Mouse (Mus musculus) stomach, embryonic 15.5 days (tissue): ENCODE data around the gene Espl1. TPM values are rescaled to one million over a fixed set of nuclear protein-coding genes. Genes with fewer than 3 reads are reported as not detected.

Source experiments
- ATAC-seq: fragments of 200-750 bp; cut with Nextera tagmentation; 2 replicates; pipeline ENCODE4 v1.8.0; 2017; ENCODE audit warnings: low read depth, moderate number of reproducible peaks, moderate TSS enrichment; ENCODE audit not compliant: insufficient read depth, low FRiP score
- H3K27ac ChIP-seq: fragments of 300-500 bp; sonication (generic); 2 replicates; pipeline ENCODE4 v1.5.1; 2015; ENCODE audit warnings: mild to moderate bottlenecking, inconsistent platforms
- H3K27me3 ChIP-seq: fragments of 300-500 bp; sonication (generic); replicated peaks from 2 replicates; pipeline ENCODE4 v1.6.1; 2015; ENCODE audit warnings: inconsistent platforms
- H3K36me3 ChIP-seq: fragments of 300-500 bp; sonication (generic); 2 replicates; pipeline ENCODE4 v1.6.1; 2015; ENCODE audit warnings: inconsistent platforms
- H3K4me1 ChIP-seq: fragments of 300-500 bp; sonication (generic); 2 replicates; pipeline ENCODE4 v1.6.1; 2015; ENCODE audit warnings: inconsistent platforms
- H3K4me2 ChIP-seq: fragments of 300-500 bp; sonication (generic); 2 replicates; pipeline ENCODE4 v1.6.1; 2015; ENCODE audit warnings: mild to moderate bottlenecking, inconsistent platforms
- H3K4me3 ChIP-seq: fragments of 300-500 bp; sonication (generic); replicated peaks from 2 replicates; pipeline ENCODE4 v1.5.1; 2015; ENCODE audit warnings: inconsistent platforms
- H3K9ac ChIP-seq: fragments of 300-500 bp; sonication (generic); 2 replicates; pipeline ENCODE4 v1.6.1; 2015; ENCODE audit warnings: inconsistent platforms
- H3K9me3 ChIP-seq: fragments of 300-500 bp; sonication (generic); 2 replicates; pipeline ENCODE4 v1.6.1; 2016; ENCODE audit warnings: inconsistent platforms
- WGBS: fragments of 180-500 bp; shearing (Covaris S2); methylation state at CpG from one replicate; pipeline ENCODE4 v1.1.7; 2015; 5-methylcytosine and 5-hydroxymethylcytosine counted together
- polyA plus RNA-seq: library from polyadenylated mRNA; unstranded; fragments of >200 nt; fragmentation: Nextera tagmentation; extraction: Ambion mirVana; gene quantifications from 2 replicates; pipeline ENCODE4 v1.2.1, GENCODE M21; 2015

Gene Espl1
- polyA plus RNA-seq, 1 experiment from 2014 or later: 23.9 TPM

DNA sequence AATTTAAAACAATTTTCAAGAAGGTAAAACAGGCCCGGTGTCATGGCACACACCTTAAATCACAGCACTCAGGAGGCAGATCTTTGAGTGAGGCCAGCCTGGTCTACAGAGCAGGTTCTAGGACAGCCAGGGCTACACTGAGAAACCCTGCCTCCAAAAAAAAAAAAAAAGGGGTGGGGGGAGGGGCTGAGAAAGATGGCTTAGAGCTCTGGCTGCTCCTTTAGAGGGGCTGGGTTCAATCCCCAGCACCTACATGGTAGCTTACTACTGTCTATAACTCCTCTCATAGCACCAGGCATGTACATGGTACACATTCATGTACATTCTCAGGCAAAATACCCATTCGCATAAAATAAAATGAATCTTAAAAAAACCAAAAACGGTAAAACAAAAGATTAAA, 48.4 kb downstream of the Espl1 start:
- 94% methylated on average over 3 of the region's 3 CpGs for WGBS
- Histone ChIP-seq H3K4me3 (no peak overlapping the region), H3K36me3 (peaks cover 32% of the 10 kb centered on the region), H3K4me1 (no peaks in the 10 kb centered on the region), H3K27me3 (no peaks in the 10 kb centered on the region), H3K9ac (no peak overlapping the region), H3K27ac (no peak overlapping the region), H3K9me3 (no peaks in the 10 kb centered on the region), H3K4me2 (no peak overlapping the region)
- ATAC-seq: no peak

DNA sequence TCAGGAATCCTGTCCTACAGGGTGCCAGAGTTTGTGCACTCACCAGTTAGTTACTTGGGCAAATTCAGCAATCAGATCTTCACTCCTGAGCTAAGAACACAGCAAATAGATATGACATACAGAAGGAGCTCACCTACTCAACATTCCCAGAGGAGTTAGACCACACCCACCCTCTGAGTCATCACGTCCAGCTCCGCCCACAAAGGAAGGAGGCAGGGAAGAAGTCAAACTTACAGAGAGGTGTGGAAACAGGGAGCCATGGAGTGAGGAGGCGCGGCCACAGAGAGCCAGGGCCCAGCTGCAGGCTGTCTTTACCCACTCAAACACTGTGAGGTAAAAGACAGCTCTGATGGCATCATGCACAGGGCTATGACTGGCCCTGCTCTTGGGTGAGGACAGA, 50.4 kb downstream of the Espl1 start:
- Histone ChIP-seq H3K27ac (no peak overlapping the region), H3K27me3 (no peaks in the 10 kb centered on the region), H3K4me2 (no peak overlapping the region), H3K36me3 (peaks cover 24% of the 10 kb centered on the region), H3K4me3 (no peak overlapping the region), H3K9ac (no peak overlapping the region), H3K4me1 (peaks cover 7% of the 10 kb centered on the region), H3K9me3 (no peaks in the 10 kb centered on the region)
- no peak for ATAC-seq
- 61% methylated on average over 4 of the region's 4 CpGs for WGBS

DNA sequence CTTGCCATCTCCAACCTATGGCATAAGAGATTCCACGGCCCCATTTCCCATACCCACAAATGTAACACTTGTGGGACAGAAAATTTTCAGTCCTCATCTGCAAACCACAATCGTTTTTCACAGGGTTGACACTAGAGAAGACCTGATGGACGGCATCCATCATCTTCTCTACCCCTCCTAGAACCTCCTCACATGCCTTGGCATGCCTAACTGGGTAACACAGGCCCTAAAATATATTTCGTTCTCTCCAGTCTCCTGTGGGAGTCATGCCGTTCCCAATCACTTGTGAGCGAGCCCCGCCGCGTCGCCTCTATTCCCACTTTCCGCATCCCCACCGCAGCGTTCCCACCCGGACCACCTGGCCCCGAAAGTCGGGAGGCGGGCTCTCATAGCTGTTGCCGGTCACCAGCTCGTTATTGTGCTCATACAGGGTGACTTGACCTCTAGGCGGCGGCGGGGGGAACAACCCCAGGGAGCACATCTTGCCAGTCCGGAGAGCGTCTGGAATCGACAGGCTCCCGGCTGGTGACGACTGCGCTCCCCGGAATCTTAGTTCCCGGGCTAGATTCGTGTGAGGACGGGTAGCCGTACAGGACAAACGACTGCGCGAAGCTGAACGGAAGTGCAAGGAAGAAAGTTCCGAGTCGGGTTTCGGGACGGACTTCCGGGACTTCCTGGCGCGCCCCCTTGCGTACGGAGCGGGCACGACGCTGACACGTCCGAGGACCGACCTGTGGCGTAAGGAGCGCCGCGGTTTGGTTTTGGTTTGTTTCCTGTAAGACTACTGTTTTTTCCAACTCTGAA, 54.3 kb downstream of the Espl1 start, which contains the start of gene Aaas:
TSS of gene Aaas (minus strand) at position 634 of the 804 bp plus-strand sequence.
- under 1% methylated on average over 56 of the region's 56 CpGs for WGBS
- peak within 1 kb of the TSS; percentile 80 for H3K4me3 ChIP-seq
- H3K4me2 ChIP-seq: peak within 1 kb of the TSS; percentile 76
- peak; percentile 89 for ATAC-seq
- H3K27me3 ChIP-seq: no peaks in the 10 kb centered on the region
- H3K4me1 ChIP-seq: peaks cover 11% of the 10 kb centered on the region
- H3K9me3 ChIP-seq: no peaks in the 10 kb centered on the region
- H3K9ac ChIP-seq: peak within 1 kb of the TSS; percentile 82
- peaks cover 12% of the 10 kb centered on the region for H3K36me3 ChIP-seq
- peak within 1 kb of the TSS; percentile 77 for H3K27ac ChIP-seq

DNA sequence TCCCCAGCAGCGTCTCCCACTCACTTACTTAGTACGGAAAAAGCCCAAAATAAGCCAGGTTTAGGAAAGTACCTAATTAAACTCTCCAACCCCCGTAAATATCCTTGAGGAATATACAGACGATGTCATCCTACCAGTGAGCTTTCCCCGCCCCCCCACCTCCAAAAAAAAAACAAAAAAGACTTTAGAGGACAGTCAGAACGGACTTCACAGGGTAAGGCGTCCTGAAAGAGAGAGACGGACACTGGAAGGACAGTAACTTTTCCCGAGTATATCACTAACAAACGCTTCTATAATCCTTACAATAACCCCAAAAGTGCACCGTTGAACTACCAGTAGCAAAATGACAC, 54.9 kb downstream of the Espl1 start:
- H3K4me3 ChIP-seq: peak overlapping the region; percentile 80
- ATAC-seq: peak; percentile 16; the same call in 1 of the 2 replicates
- H3K9ac ChIP-seq: no peak overlapping the region
- 7% methylated on average over 11 of the region's 11 CpGs for WGBS
- H3K4me1 ChIP-seq: peaks cover 14% of the 10 kb centered on the region
- peak overlapping the region; percentile 47 for H3K4me2 ChIP-seq
- H3K27ac ChIP-seq: peak overlapping the region; percentile 77; the same call in 1 of the 2 replicates
- H3K27me3 ChIP-seq: no peaks in the 10 kb centered on the region
- no peaks in the 10 kb centered on the region for H3K9me3 ChIP-seq
- H3K36me3 ChIP-seq: peaks cover 8% of the 10 kb centered on the region

GRCm38 (mm10) chr15:102352177-102352576, 56.1 kb downstream of the Espl1 start:
- H3K4me1 ChIP-seq: peaks cover 22% of the 10 kb centered on the region
- no peak overlapping the region for H3K27ac ChIP-seq
- H3K27me3 ChIP-seq: 0 out of 2 replicates have a peak, but pooled peaks cover 10% of the 10 kb centered on the region
- H3K9me3 ChIP-seq: no peaks in the 10 kb centered on the region
- no peak overlapping the region for H3K9ac ChIP-seq
- 52% methylated on average over 2 of the region's 2 CpGs for WGBS
- no peak overlapping the region for H3K4me3 ChIP-seq
- H3K36me3 ChIP-seq: no peaks in the 10 kb centered on the region
- no peak overlapping the region for H3K4me2 ChIP-seq
- no peak for ATAC-seq

DNA sequence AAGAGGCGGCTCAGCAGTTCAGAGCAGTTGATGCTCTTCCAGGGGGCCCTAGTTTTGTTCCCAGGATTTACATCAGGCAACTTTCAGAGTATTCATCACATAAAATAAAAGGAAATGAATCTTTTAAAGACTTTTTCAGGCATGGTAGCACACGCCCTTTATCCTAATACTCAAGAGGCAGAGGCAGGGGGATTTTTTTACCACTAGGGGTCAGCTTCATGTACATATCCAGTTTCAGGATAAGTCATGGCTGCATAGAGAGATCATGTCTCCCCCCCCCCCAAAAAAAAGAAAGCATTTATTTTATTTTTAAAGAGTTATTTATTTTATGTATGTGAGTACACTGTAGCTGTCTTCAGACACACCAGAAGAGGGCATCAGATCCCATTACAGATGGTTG, 57.9 kb downstream of the Espl1 start:
- H3K4me1 ChIP-seq: peaks cover 35% of the 10 kb centered on the region
- no peak for ATAC-seq

DNA sequence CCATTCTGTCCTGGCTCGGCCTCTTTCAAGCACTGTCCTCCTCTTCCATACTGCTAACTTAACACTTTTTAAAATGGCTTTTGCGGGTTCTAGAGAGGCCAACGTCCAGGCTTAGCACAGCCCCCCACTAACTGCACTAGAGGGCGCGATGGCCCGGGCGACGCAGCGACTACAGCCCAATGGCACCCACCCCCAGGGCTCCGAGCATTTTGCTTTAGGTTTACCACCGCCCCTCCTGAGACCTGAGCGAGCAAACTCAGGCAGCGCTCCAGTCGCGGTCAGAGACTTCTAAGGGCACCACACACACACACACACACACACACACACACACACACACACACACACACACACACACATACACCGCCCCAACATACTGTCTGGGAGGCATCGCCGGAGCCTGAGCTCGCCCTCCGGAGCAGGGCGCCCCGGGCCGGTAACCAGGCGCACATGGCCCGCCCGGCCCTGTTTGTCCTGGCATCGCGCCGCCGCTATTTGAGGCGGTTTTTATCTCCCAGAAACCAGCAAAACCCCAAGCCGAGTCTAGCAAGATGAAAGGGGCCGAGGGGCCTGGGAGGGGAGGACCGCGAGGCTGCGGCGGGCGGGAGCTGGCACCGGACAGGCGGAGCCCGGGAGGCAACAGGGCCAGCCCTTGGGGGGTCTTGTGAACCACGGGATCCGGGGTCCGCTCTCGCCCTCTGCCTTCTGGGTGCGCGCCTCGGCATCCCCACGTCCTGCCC, 59.2 kb downstream of the Espl1 start:
- Histone ChIP-seq H3K27ac (peak overlapping the region; percentile 79), H3K27me3 (peaks cover 20% of the 10 kb centered on the region), H3K9me3 (no peaks in the 10 kb centered on the region), H3K4me3 (peak overlapping the region; percentile 50), H3K4me2 (peak overlapping the region; percentile 93), H3K4me1 (peaks cover 31% of the 10 kb centered on the region), H3K36me3 (no peaks in the 10 kb centered on the region), H3K9ac (peak overlapping the region; percentile 65)
- under 1% methylated on average over 49 of the region's 49 CpGs for WGBS
- ATAC-seq: peak; percentile 42; the same call in 1 of the 2 replicates

More for the DNA sequence above, 57.9 kb downstream of the Espl1 start:
- Histone ChIP-seq H3K9me3 (no peaks in the 10 kb centered on the region), H3K36me3 (no peaks in the 10 kb centered on the region), H3K9ac (no peak overlapping the region), H3K27ac (no peak overlapping the region), H3K27me3 (peaks cover 19% of the 10 kb centered on the region), H3K4me2 (no peak overlapping the region), H3K4me3 (no peak overlapping the region)
- 86% methylated on average over 2 of the region's 2 CpGs for WGBS

GRCm38 (mm10) chr15:102355871-102356441, 59.9 kb downstream of the Espl1 start:
- no peaks in the 10 kb centered on the region for H3K36me3 ChIP-seq
- peak overlapping the region; percentile 50 for H3K4me3 ChIP-seq
- ATAC-seq: peak; percentile 51; the same call in 1 of the 2 replicates
- peaks cover 31% of the 10 kb centered on the region for H3K4me1 ChIP-seq
- 8% methylated on average over 38 of the region's 38 CpGs for WGBS
- H3K9ac ChIP-seq: peak overlapping the region; percentile 65
- H3K4me2 ChIP-seq: peak overlapping the region; percentile 93
- peak overlapping the region; percentile 79 for H3K27ac ChIP-seq
- H3K9me3 ChIP-seq: no peaks in the 10 kb centered on the region
- H3K27me3 ChIP-seq: peaks cover 20% of the 10 kb centered on the region

DNA sequence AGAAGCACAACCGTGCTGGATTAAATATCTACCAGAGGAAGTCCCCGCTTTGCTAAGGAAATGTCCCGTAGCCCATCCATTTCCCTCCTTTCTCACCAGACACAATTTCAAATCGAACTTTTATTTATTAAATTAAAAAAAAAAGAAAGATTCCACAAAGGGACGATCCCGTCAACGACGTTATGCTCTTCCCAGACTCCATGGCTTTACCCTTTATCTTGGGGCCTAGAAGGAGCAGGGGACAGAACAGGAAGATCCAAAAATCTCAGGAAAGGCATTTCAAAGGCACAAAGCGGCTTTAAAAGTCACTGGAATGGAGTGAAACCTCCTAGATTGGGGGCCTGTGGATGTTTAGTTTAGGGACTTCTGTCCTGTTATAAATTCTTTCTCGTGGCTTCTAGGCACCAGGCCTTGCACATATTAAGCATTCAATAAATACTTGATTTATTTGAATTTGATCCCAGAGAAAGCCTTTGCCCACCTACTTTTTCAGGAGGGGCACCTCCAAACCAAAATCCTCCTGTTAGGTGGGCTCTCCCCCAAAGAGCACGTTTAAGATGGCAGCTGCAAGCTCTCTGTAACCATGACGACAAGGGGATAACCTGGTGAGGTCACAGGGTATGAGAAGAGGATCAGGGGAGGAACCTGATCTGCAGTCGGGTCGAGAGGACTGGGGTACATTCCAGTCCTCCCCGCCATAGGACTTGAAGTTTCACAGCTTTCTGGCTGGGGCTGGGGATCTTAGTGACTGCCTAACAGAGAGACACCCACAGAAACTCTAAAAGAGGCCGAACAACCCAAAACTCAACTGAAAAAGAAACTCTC, 60.6 kb downstream of the Espl1 start:
- peaks cover 20% of the 10 kb centered on the region for H3K27me3 ChIP-seq
- no peaks in the 10 kb centered on the region for H3K9me3 ChIP-seq
- H3K4me1 ChIP-seq: peaks cover 28% of the 10 kb centered on the region
- peak overlapping the region; percentile 79 for H3K27ac ChIP-seq
- H3K4me2 ChIP-seq: peak overlapping the region; percentile 93
- H3K36me3 ChIP-seq: no peaks in the 10 kb centered on the region
- WGBS: 52% methylated on average over 16 of the region's 16 CpGs
- peak overlapping the region; percentile 50 for H3K4me3 ChIP-seq
- no peak overlapping the region for H3K9ac ChIP-seq
- ATAC-seq: no peak

- Histone ChIP-seq H3K4me2 (peak overlapping the region; percentile 46), H3K9ac (no peak overlapping the region), H3K4me3 (0 out of 2 replicates have a peak overlapping the region, but pooled peaks have one; percentile 2), H3K36me3 (no peaks in the 10 kb centered on the region), H3K27ac (no peak overlapping the region), H3K4me1 (peaks cover 36% of the 10 kb centered on the region), H3K27me3 (peaks cover 20% of the 10 kb centered on the region), H3K9me3 (no peaks in the 10 kb centered on the region)
- 8% methylated on average over 25 of the region's 25 CpGs for WGBS
- no peak for ATAC-seq
These were observed 62.1 kb downstream of the Espl1 start for GRCm38 (mm10) chr15:102358126-102358525.

DNA sequence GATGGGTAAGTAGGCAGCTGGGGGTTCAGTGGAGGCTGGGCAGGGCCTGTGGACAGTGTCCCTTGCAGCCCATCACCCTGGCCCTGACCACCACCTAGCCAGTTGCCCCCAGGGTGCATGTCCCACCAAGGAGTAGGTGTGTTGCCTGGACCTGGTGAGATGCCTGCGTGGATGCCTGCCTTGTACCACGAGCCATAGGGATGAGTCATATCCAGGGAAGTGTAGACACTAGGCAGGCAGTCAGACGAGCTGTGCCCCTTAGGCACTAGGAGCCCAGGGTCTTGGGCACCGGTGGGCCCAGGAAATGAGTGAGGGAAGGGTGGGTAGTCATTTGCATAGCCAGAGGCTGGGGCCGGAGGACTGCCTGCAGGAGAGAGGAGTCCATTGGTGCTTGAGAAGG, 62.8 kb downstream of the Espl1 start:
- Histone ChIP-seq H3K36me3 (no peaks in the 10 kb centered on the region), H3K27me3 (peaks cover 20% of the 10 kb centered on the region), H3K9me3 (no peaks in the 10 kb centered on the region), H3K9ac (no peak overlapping the region), H3K27ac (no peak overlapping the region), H3K4me1 (peaks cover 36% of the 10 kb centered on the region), H3K4me2 (peak overlapping the region; percentile 46), H3K4me3 (no peak overlapping the region)
- 41% methylated on average over 5 of the region's 5 CpGs for WGBS
- no peak for ATAC-seq
